Mouse (Mus musculus): ENCODE measurements around the gene 1700067P10Rik. TPM values are rescaled to one million over a fixed set of nuclear protein-coding genes. Genes with fewer than 3 reads are reported as not detected.

1700067P10Rik gene
- total and polyA plus RNA-seq, 3 experiments: not detected

DNA sequence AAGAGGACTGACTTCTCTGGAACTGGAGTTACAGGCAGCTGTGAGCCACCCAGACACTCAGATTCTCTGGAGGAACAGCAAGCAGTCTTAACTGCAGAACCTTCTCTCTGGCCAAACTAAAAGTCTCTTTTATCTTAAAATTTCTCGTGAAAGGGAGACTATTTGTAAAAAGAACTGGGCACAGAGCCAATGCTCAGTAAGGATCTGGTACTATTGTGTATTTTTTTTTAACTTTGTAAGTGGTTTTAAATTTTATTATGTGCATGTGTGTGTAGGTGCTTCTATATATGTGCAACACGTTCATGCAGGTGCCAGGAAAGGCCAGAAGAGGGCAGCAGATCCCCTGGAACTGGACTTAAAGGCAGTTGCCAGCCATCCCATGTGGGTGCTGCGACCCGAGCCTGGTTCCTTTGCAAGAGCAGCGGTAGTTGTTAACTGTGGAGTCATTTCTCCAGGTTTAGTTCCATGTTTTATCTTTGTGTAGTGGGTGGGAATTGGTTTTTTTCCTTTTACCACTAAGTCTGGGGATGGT lies 4.2 kb downstream of the 1700067P10Rik start:
- Histone ChIP-seq H3K4me1 (ENCODE audit: control insufficient read depth, insufficient read depth, low read length) (0 out of 2 replicates have a peak, but pooled peaks cover 2% of the 10 kb centered on the region), H3K27ac (no peak overlapping the region), H3K4me3 (no peak overlapping the region), H3K9ac (ENCODE audit: low read depth, low read length) (no peak overlapping the region), H3K27me3 (ENCODE audit: control insufficient read depth, insufficient read depth, low read length) (peaks cover 8% of the 10 kb centered on the region), H3K36me3 (ENCODE audit: control insufficient read depth, insufficient read depth, low read length) (no peaks in the 10 kb centered on the region), H3K79me2 (replicated peaks; ENCODE audit: control insufficient read depth, insufficient read depth, low read length) (no peaks in the 10 kb centered on the region)
- WGBS: 74% methylated on average over 5 of the region's 5 CpGs
- DNase-seq: no peak
- intact Hi-C loops (cut with DNase I): loop anchor here (10.0 kb wide), 1 partner anchor 189 kb away; no protein-coding TSS in a partner anchor
- no peak for TF ChIP-seq POLR2A (IDR thresholded peaks at IDR 0.05; ENCODE audit: insufficient read depth, low read depth, low read length)
- peak; percentile 28 for TF ChIP-seq CTCF (IDR thresholded peaks at IDR 0.05)
- TF ChIP-seq EP300 (IDR thresholded peaks at IDR 0.05; ENCODE audit: insufficient read depth, low read depth, low read length): no peak

- Histone ChIP-seq H3K79me2 (replicated peaks; ENCODE audit: control insufficient read depth, insufficient read depth, low read length) (no peaks in the 10 kb centered on the region), H3K36me3 (ENCODE audit: control insufficient read depth, insufficient read depth, low read length) (no peaks in the 10 kb centered on the region), H3K9ac (ENCODE audit: low read depth, low read length) (no peak overlapping the region), H3K27me3 (ENCODE audit: control insufficient read depth, insufficient read depth, low read length) (peaks cover 9% of the 10 kb centered on the region), H3K27ac (no peak overlapping the region), H3K4me3 (no peak overlapping the region), H3K4me1 (ENCODE audit: control insufficient read depth, insufficient read depth, low read length) (0 out of 2 replicates have a peak, but pooled peaks cover 2% of the 10 kb centered on the region)
- no peak for DNase-seq
- TF ChIP-seq EP300 (IDR thresholded peaks at IDR 0.05; ENCODE audit: insufficient read depth, low read depth, low read length): no peak
- no peak for TF ChIP-seq POLR2A (IDR thresholded peaks at IDR 0.05; ENCODE audit: insufficient read depth, low read depth, low read length)
- no peak for TF ChIP-seq CTCF (IDR thresholded peaks at IDR 0.05)
- WGBS: 16% methylated on average over 20 of the region's 20 CpGs
- intact Hi-C loops (cut with DNase I): loop anchor here (10.0 kb wide), 1 partner anchor 190 kb away; no protein-coding TSS in a partner anchor
Observed at GRCm38 (mm10) chr17:48094820-48095680, 5.9 kb downstream of the 1700067P10Rik start.

GRCm38 (mm10) chr17:48095718-48096121 lies 6.6 kb downstream of the 1700067P10Rik start:
- 6% methylated on average over 26 of the region's 26 CpGs for WGBS
- no peak for TF ChIP-seq POLR2A (IDR thresholded peaks at IDR 0.05; ENCODE audit: insufficient read depth, low read depth, low read length)
- no peak for TF ChIP-seq CTCF (IDR thresholded peaks at IDR 0.05)
- no peak for TF ChIP-seq EP300 (IDR thresholded peaks at IDR 0.05; ENCODE audit: insufficient read depth, low read depth, low read length)
- Histone ChIP-seq H3K79me2 (replicated peaks; ENCODE audit: control insufficient read depth, insufficient read depth, low read length) (no peaks in the 10 kb centered on the region), H3K4me1 (ENCODE audit: control insufficient read depth, insufficient read depth, low read length) (0 out of 2 replicates have a peak, but pooled peaks cover 2% of the 10 kb centered on the region), H3K4me3 (no peak overlapping the region), H3K36me3 (ENCODE audit: control insufficient read depth, insufficient read depth, low read length) (no peaks in the 10 kb centered on the region), H3K27me3 (ENCODE audit: control insufficient read depth, insufficient read depth, low read length) (peaks cover 9% of the 10 kb centered on the region), H3K27ac (no peak overlapping the region), H3K9ac (ENCODE audit: low read depth, low read length) (no peak overlapping the region)
- intact Hi-C loops (cut with DNase I): loop anchor here (10.0 kb wide), 1 partner anchor 191 kb away; no protein-coding TSS in a partner anchor
- peak in 1 of 2 experiments; percentile 23 for DNase-seq

- Histone ChIP-seq H3K4me3 (no peak overlapping the region), H3K27ac (no peak overlapping the region), H3K4me1 (ENCODE audit: control insufficient read depth, insufficient read depth, low read length) (0 out of 2 replicates have a peak, but pooled peaks cover 2% of the 10 kb centered on the region), H3K9ac (ENCODE audit: low read depth, low read length) (no peak overlapping the region), H3K27me3 (ENCODE audit: control insufficient read depth, insufficient read depth, low read length) (peaks cover 9% of the 10 kb centered on the region), H3K79me2 (replicated peaks; ENCODE audit: control insufficient read depth, insufficient read depth, low read length) (no peaks in the 10 kb centered on the region), H3K36me3 (ENCODE audit: control insufficient read depth, insufficient read depth, low read length) (no peaks in the 10 kb centered on the region)
- TF ChIP-seq POLR2A (IDR thresholded peaks at IDR 0.05; ENCODE audit: insufficient read depth, low read depth, low read length): no peak
- no peak for TF ChIP-seq EP300 (IDR thresholded peaks at IDR 0.05; ENCODE audit: insufficient read depth, low read depth, low read length)
- no peak for TF ChIP-seq CTCF (IDR thresholded peaks at IDR 0.05)
- 11% methylated on average over 17 of the region's 17 CpGs for WGBS
- peak in 1 of 2 experiments; percentile 23 for DNase-seq
- intact Hi-C loops (cut with DNase I): loop anchor here (10.0 kb wide), 1 partner anchor 192 kb away; no protein-coding TSS in a partner anchor
Observed at GRCm38 (mm10) chr17:48096321-48096720, 7.2 kb downstream of the 1700067P10Rik start.

GRCm38 (mm10) chr17:48097011-48097742 lies 8.1 kb downstream of the 1700067P10Rik start:
- Histone ChIP-seq H3K36me3 (ENCODE audit: control insufficient read depth, insufficient read depth, low read length) (no peaks in the 10 kb centered on the region), H3K4me3 (peak overlapping the region; percentile 2; the same call in 1 of the 2 replicates), H3K27me3 (ENCODE audit: control insufficient read depth, insufficient read depth, low read length) (peaks cover 9% of the 10 kb centered on the region), H3K79me2 (replicated peaks; ENCODE audit: control insufficient read depth, insufficient read depth, low read length) (no peaks in the 10 kb centered on the region), H3K4me1 (ENCODE audit: control insufficient read depth, insufficient read depth, low read length) (0 out of 2 replicates have a peak, but pooled peaks cover 2% of the 10 kb centered on the region), H3K9ac (ENCODE audit: low read depth, low read length) (no peak overlapping the region), H3K27ac (no peak overlapping the region)
- peak; percentile 48 to 50 for DNase-seq
- 1% methylated on average over 35 of the region's 41 CpGs for WGBS
- intact Hi-C loops (cut with DNase I): loop anchor here (10.0 kb wide), 1 partner anchor 192 kb away; no protein-coding TSS in a partner anchor
- TF ChIP-seq POLR2A (IDR thresholded peaks at IDR 0.05; ENCODE audit: insufficient read depth, low read depth, low read length) (no peak), CTCF (IDR thresholded peaks at IDR 0.05) (peak; percentile 61)
